23 mouse cellular contexts compared by ENCODE assay signal in genomic region chr2:79651185-79651584, GRCm38 (mm10). TPM values are rescaled to one million over a fixed set of nuclear protein-coding genes. Genes with fewer than 3 reads are reported as not detected.
DNase-seq lines count a peak whose midpoint lies in the region; ATAC-seq lines count a peak whose summit lies in the region.
"Had no signal": no experiment of that assay in that cellular context is flagged by ENCODE, and none has a peak within 500 bp of the region (broad histone marks: within the 10 kb centered on the region; RNA-seq: fewer than 3 reads in every experiment).

No protein-coding gene starts in this region.

- H3K4me2 ChIP-seq in liver, embryonic 16.5 days (ENCODE audit: low read depth, low read length), result 0 out of 2 replicates have a peak overlapping the region, but pooled peaks have one; percentile 1
- no peak overlapping the region for H3K4me2 ChIP-seq in kidney, embryonic 16.5 days (replicated peaks; ENCODE audit: low read depth, low read length)
- H3K4me2 ChIP-seq: embryonic facial prominence, embryonic 12.5 days; hindbrain, embryonic 15.5 days had no signal

- WGBS in liver, embryonic 16.5 days (ENCODE audit: insufficient replicate concordance), result 64% methylated on average over 3 of the region's 3 CpGs
- 64% methylated on average over 3 of the region's 3 CpGs for WGBS in kidney, embryonic 16.5 days

- no peak for DNase-seq in liver
- DNase-seq in kidney, postnatal 14 days, result peak; percentile 75
- peak; percentile 67 for DNase-seq in lung, postnatal 36 days
- no peak for DNase-seq in cerebellum, adult 11-12 months
- no peak for DNase-seq in adrenal gland, adult (ENCODE audit: inconsistent age in 2 of 2, low spot score in 1 of 2)
- DNase-seq: adrenal gland, adult 2 months; cerebellum, adult 9-11 months; gastrocnemius, postnatal 25 days; heart, adult 2 months; heart, postnatal 36 days; right cerebral cortex, postnatal 25 days; thymus, adult 18-20 months had no signal

- peak overlapping the region; percentile 31; the same call in 1 of the 2 replicates for H3K27ac ChIP-seq in liver, embryonic 16.5 days (ENCODE audit: low read length)
- H3K27ac ChIP-seq in kidney, embryonic 16.5 days (ENCODE audit: low read length), result peak overlapping the region; percentile 74; the same call in 1 of the 2 replicates
- H3K27ac ChIP-seq: embryonic facial prominence, embryonic 12.5 days; heart, adult 2 months; hindbrain, embryonic 15.5 days had no signal

- peak; percentile 11; the same call in 1 of the 2 replicates for ATAC-seq in liver, embryonic 16.5 days (ENCODE audit: low read depth)
- peak; percentile 47; the same call in 1 of the 2 replicates for ATAC-seq in kidney, embryonic 16.5 days (ENCODE audit: low FRiP score, low TSS enrichment)
- ATAC-seq: forebrain, embryonic 14.5 days had no signal

- no peak overlapping the region for H3K4me3 ChIP-seq in liver, embryonic 16.5 days (ENCODE audit: low read depth, low read length)
- H3K4me3 ChIP-seq in kidney, embryonic 16.5 days (ENCODE audit: low read length), result no peak overlapping the region
- H3K4me3 ChIP-seq: embryonic facial prominence, embryonic 12.5 days; erythroblast, embryonic 14.5 days; heart, adult 2 months; hindbrain, embryonic 15.5 days had no signal

- no peaks in the 10 kb centered on the region for H3K4me1 ChIP-seq in liver, embryonic 16.5 days (ENCODE audit: control insufficient read depth, low read depth, low read length)
- H3K4me1 ChIP-seq in kidney, embryonic 16.5 days (ENCODE audit: insufficient read depth, low read length), result peaks cover 26% of the 10 kb centered on the region
- H3K4me1 ChIP-seq: embryonic facial prominence, embryonic 12.5 days; hindbrain, embryonic 15.5 days had no signal

- no peaks in the 10 kb centered on the region for H3K9me3 ChIP-seq in liver, embryonic 16.5 days (replicated peaks; ENCODE audit: control insufficient read depth, low read length)
- H3K9me3 ChIP-seq in kidney, embryonic 16.5 days (ENCODE audit: low read length), result no peaks in the 10 kb centered on the region
- H3K9me3 ChIP-seq: embryonic facial prominence, embryonic 12.5 days; hindbrain, embryonic 15.5 days had no signal

- H3K36me3 ChIP-seq in liver, embryonic 16.5 days (ENCODE audit: control insufficient read depth, insufficient read depth), result no peaks in the 10 kb centered on the region
- peaks cover 24% of the 10 kb centered on the region for H3K36me3 ChIP-seq in kidney, embryonic 16.5 days (ENCODE audit: insufficient read depth, low read length)
- H3K36me3 ChIP-seq: embryonic facial prominence, embryonic 12.5 days had no signal

- no peaks in the 10 kb centered on the region for H3K27me3 ChIP-seq in liver, embryonic 16.5 days (ENCODE audit: control insufficient read depth, insufficient read depth, low read depth, low read length)
- no peaks in the 10 kb centered on the region for H3K27me3 ChIP-seq in kidney, embryonic 16.5 days (ENCODE audit: insufficient read depth, low read length)
- H3K27me3 ChIP-seq: embryonic facial prominence, embryonic 12.5 days; hindbrain, embryonic 15.5 days had no signal

- no peak overlapping the region for H3K9ac ChIP-seq in liver, embryonic 16.5 days (ENCODE audit: low read depth, low read length)
- H3K9ac ChIP-seq in kidney, embryonic 16.5 days (replicated peaks; ENCODE audit: low read length), result no peak overlapping the region
- H3K9ac ChIP-seq: embryonic facial prominence, embryonic 12.5 days; hindbrain, embryonic 15.5 days had no signal

RNA-seq across cellular contexts. Expression of gene Itprid2, which starts 16.0 kb away (rescaled TPM):
- polyA plus RNA-seq in liver, embryonic 16.5 days (2015; fragmentation: Nextera tagmentation; extraction: Ambion mirVana), result 3.3 and 4.3 TPM in 2 replicates
- polyA plus RNA-seq in kidney, embryonic 16.5 days (2015; fragmentation: Nextera tagmentation; extraction: Ambion mirVana), result 22.5 and 22.6 TPM in 2 replicates

RNA-seq across cellular contexts. Expression of gene Ppp1r1c, which starts 56.4 kb away (rescaled TPM):
- not detected in 2 replicates for polyA plus RNA-seq in liver, embryonic 16.5 days (2015; fragmentation: Nextera tagmentation; extraction: Ambion mirVana)
- polyA plus RNA-seq in kidney, embryonic 16.5 days (2015; fragmentation: Nextera tagmentation; extraction: Ambion mirVana), result not detected in 2 replicates
- polyA plus RNA-seq: adrenal gland, adult 2 months; erythroblast, embryonic 14.5 days; heart, adult 2 months; heart, embryonic 14.5 days; intestine, embryonic 16.5 days; limb, embryonic 11.5 days; spleen, adult 2 months; stomach, embryonic 14.5 days had no signal

Comparison
In these comparisons a context has a peak if more than half of its experiments do, and no peak if none do; other contexts are left out.
1. DNase-seq: peak in kidney, postnatal 14 days (single experiment) and lung, postnatal 36 days (single experiment); none in liver (single experiment), cerebellum, adult 11-12 months (single experiment) and adrenal gland, adult (0 of 2).